Mouse (Mus musculus): ENCODE results near the gene Sh3bp1. TPM values are rescaled to one million over a fixed set of nuclear protein-coding genes. Genes with fewer than 3 reads are reported as not detected.

Gene Sh3bp1
- total RNA-seq (2021), result 10 to 100 TPM; 35.0 to 37.7 TPM
- long read RNA-seq, experiment 1, transcript Sh3bp1-201 (18 exons, 2,375 nt), result major isoform, 19 of 28 reads
- long read RNA-seq, experiment 1, partial matches to known transcripts, result 0 of 28 reads
- long read RNA-seq, experiment 1, other reads (novel, unspliced or antisense), result 9 of 28 reads
- long read RNA-seq, experiment 2, transcript Sh3bp1-201 (18 exons, 2,375 nt), result major isoform, 10 of 22 reads
- long read RNA-seq, experiment 2, partial matches to known transcripts, result 3 of 22 reads
- long read RNA-seq, experiment 2, other reads (novel, unspliced or antisense), result 8 of 22 reads

- Histone ChIP-seq H3K27ac (peak within 1 kb of the TSS; percentile 91), H3K4me3 (peak within 1 kb of the TSS; percentile 64)
- intact Hi-C loops (cut with DNase I), result no loop called here
- TF ChIP-seq CTCF (IDR thresholded peaks at IDR 0.05), result no peak
- peak; percentile 62 to 64 for DNase-seq (ENCODE audit: extremely low spot score in 1 of 2, low spot score in 2 of 2)
Measured at GRCm38 (mm10) chr15:78899740-78900584, at the start of gene Sh3bp1. Sh3bp1 (plus strand) TSS chr15:78899768.

DNA sequence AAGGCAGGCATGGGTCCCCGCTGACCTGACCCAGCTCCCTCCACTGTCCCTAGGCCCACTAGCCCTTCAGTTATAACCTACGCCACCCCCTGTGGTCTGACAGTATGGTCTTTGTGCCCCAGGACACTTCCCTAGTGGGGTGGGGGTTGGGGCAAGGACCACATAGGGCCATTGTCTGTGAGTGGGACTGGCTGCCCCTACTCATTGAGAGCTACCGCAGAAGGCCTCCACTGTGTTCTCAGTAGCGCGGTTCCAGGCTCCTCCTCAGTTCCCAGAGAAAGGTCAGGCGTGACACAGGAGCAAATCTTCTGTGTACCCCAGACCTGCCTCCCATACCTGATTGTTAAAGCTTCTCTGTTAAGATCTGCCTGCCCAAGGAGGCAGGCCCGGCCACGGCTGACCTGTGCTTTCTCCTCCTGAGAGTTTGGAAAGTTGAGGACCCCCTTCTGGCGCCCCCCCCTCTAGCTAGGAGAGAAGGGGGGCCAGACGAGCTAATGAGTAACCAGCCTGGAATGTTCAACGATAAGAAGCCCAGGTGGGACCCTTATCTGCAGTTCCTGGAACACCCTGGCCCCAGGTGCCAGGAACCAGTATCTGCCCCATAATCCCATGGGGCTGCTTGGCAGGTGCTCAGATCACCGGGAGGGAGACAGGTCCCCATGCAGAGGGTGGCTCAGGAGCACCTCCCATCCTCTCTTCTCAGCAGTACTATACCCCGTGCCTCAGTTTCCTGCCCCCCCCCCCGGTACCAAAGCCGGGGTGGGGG, 49.3 kb upstream of the Sh3bp1 start:
- TF ChIP-seq CTCF (IDR thresholded peaks at IDR 0.05), result no peak
- peak overlapping the region; percentile 50; the same call in 1 of the 2 replicates for H3K27ac ChIP-seq
- no peak overlapping the region for H3K4me3 ChIP-seq
- no peak for DNase-seq (ENCODE audit: extremely low spot score in 1 of 2, low spot score in 2 of 2)
- intact Hi-C loops (cut with DNase I), result no loop called here

DNA sequence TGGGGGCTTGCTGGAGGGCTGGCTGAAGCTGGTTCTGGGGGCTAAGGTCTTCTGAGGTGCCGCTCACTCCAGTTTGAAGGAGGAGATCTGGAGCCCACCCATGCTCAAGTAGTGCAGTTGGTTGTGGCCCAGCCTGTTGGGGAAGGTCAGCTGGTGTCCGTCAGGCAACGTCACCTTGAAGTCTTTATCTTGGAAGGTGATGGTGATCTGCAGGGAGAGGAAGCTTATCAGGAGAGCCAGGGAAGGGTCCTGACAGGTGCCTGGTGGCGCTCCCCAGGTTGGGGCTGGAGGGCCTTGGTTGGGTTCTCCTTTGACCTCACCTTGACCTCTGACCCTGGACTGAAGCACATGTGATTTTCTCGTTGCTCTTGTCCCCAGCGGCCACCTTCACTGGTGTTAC, 48.6 kb upstream of the Sh3bp1 start:
- DNase-seq (ENCODE audit: extremely low spot score in 1 of 2, low spot score in 2 of 2), result no peak
- no peak for TF ChIP-seq CTCF (IDR thresholded peaks at IDR 0.05)
- intact Hi-C loops (cut with DNase I), result no loop called here
- no peak overlapping the region for H3K4me3 ChIP-seq
- H3K27ac ChIP-seq, result no peak overlapping the region; the same call in 1 of the 2 replicates

DNA sequence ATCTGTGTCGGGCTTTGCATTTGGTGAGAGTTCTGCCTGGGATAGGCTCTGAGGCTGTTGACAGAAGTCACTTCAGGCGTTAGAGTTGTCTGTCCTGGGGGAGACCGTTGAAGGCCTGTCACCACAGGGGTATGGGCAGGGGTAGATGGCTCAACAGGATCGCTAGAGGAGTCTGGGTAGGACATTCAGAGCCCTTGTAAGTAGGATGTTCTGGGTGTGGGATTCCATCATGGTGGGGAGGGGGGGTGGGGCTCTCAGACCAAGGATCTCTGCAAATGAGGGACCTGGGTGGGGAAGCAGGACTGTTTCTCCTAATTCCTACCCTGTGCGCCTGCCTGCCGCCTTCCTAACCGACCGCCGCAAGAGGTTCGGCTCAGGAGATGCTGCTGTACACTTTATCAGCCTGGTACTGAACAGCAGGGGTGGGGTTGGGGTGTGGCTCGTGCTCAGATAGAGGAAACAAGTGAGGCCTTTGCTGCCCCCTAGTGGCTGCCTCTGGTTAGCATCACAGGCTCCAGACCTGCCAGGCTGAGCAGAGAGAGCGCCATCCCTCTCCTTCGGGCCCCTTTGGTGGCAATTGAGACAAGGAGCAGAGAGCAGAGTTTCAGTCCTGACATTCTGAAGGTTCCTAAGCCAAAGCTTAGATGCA, 47.9 kb upstream of the Sh3bp1 start:
- intact Hi-C loops (cut with DNase I), result no loop called here
- DNase-seq (ENCODE audit: extremely low spot score in 1 of 2, low spot score in 2 of 2), result peak; percentile 86 to 90
- Histone ChIP-seq H3K27ac (peak overlapping the region; percentile 29; the same call in 1 of the 2 replicates), H3K4me3 (no peak overlapping the region)
- peak; percentile 92 for TF ChIP-seq CTCF (IDR thresholded peaks at IDR 0.05)

GRCm38 (mm10) chr15:78855303-78855965, 44.1 kb upstream of the Sh3bp1 start, which contains the start of gene Lgals2:
Lgals2 (minus strand) TSS chr15:78855529.
- Histone ChIP-seq H3K27ac (no peak within 1 kb of the TSS), H3K4me3 (no peak within 1 kb of the TSS)
- no peak for TF ChIP-seq CTCF (IDR thresholded peaks at IDR 0.05)
- intact Hi-C loops (cut with DNase I), result no loop called here
- DNase-seq (ENCODE audit: extremely low spot score in 1 of 2, low spot score in 2 of 2), result no peak

GRCm38 (mm10) chr15:78857009-78857408, 42.6 kb upstream of the Sh3bp1 start:
- Histone ChIP-seq H3K4me3 (no peak overlapping the region), H3K27ac (no peak overlapping the region)
- TF ChIP-seq CTCF (IDR thresholded peaks at IDR 0.05), result no peak
- DNase-seq (ENCODE audit: extremely low spot score in 1 of 2, low spot score in 2 of 2), result peak in 1 of 2 experiments; percentile 58
- intact Hi-C loops (cut with DNase I), result no loop called here

DNA sequence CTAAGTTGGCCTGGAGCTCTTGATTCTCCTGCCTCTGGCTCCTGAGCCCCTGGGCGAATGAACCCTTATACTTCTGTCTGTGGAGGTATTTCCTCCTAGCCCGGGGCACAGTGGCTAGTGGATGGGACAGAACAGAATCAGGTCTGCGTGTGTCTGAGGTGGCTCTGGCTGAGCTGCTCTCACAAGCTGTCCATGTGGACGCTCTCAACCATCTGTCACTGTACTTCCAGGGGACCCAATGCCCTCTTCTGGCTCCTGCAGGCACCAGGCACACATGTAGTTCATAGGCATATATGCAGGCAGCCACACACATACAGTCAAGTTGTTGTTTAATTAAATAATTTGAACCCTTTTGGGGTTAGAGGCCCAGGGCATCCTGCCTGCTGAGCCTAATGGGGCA, 40.3 kb upstream of the Sh3bp1 start:
- Histone ChIP-seq H3K4me3 (no peak overlapping the region), H3K27ac (no peak overlapping the region)
- intact Hi-C loops (cut with DNase I), result no loop called here
- TF ChIP-seq CTCF (IDR thresholded peaks at IDR 0.05), result no peak
- no peak for DNase-seq (ENCODE audit: extremely low spot score in 1 of 2, low spot score in 2 of 2)

GRCm38 (mm10) chr15:78859714-78860113, 39.9 kb upstream of the Sh3bp1 start:
- no peak for DNase-seq (ENCODE audit: extremely low spot score in 1 of 2, low spot score in 2 of 2)
- no peak for TF ChIP-seq CTCF (IDR thresholded peaks at IDR 0.05)
- Histone ChIP-seq H3K4me3 (no peak overlapping the region), H3K27ac (no peak overlapping the region)
- intact Hi-C loops (cut with DNase I), result no loop called here

DNA sequence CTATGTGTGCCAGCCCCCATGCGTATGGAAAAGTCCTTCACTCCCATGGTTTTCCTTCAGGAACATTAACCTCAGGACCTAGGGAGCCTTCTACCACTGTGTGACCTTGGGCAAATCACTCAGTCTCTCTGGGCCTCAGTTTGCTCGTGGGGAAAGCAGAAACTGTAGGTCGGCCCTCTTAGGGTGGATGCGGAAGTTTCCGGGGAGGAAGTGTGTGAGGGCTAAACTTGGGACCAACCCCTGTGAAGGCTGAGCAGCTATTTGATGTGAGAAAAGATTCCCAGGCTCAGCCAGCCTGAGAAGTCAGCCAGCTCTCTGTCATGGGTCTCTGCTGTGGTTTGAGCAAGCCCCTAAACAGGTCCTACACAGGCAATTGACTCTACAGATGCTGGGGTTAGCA, 37.3 kb upstream of the Sh3bp1 start:
- Histone ChIP-seq H3K27ac (no peak overlapping the region), H3K4me3 (no peak overlapping the region)
- intact Hi-C loops (cut with DNase I), result no loop called here
- no peak for TF ChIP-seq CTCF (IDR thresholded peaks at IDR 0.05)
- no peak for DNase-seq (ENCODE audit: extremely low spot score in 1 of 2, low spot score in 2 of 2)

DNA sequence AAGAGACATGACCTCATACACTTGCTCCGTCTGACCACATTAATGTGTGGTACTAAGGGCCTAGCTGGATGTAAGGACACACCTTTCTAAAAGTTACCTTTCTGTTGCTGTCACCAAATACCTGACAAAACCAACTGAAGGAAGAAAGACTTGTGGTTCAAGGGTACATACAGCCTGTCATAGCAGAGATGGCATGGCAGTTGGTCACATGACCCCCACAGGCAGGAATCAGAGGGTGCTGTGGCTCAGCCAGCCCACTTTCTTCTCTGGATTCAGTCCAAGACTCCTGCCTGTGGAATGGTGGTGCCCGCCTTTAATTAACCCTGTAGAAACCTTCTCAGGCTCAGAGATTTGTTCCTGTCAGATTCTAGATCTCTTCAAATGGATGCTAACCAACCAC, 36.4 kb upstream of the Sh3bp1 start:
- no peak overlapping the region for H3K27ac ChIP-seq
- no peak overlapping the region for H3K4me3 ChIP-seq
- DNase-seq (ENCODE audit: extremely low spot score in 1 of 2, low spot score in 2 of 2), result no peak
- no peak for TF ChIP-seq CTCF (IDR thresholded peaks at IDR 0.05)
- intact Hi-C loops (cut with DNase I), result no loop called here

GRCm38 (mm10) chr15:78863852-78864253, 35.7 kb upstream of the Sh3bp1 start:
- no peak for DNase-seq (ENCODE audit: extremely low spot score in 1 of 2, low spot score in 2 of 2)
- no peak for TF ChIP-seq CTCF (IDR thresholded peaks at IDR 0.05)
- intact Hi-C loops (cut with DNase I), result no loop called here

More at GRCm38 (mm10) chr15:78863852-78864253, 35.7 kb upstream of the Sh3bp1 start:
- no peak overlapping the region for H3K27ac ChIP-seq
- no peak overlapping the region for H3K4me3 ChIP-seq
